Mouse (Mus musculus): ENCODE data around the gene Spata32. TPM values are rescaled to one million over a fixed set of nuclear protein-coding genes. Genes with fewer than 3 reads are reported as not detected.
A peak's percentile ranks its signal among the peaks of the same experiment; 100 is the strongest.

The Spata32 gene
- total RNA-seq, 2 experiments from 2014 or later, result not detected

DNA sequence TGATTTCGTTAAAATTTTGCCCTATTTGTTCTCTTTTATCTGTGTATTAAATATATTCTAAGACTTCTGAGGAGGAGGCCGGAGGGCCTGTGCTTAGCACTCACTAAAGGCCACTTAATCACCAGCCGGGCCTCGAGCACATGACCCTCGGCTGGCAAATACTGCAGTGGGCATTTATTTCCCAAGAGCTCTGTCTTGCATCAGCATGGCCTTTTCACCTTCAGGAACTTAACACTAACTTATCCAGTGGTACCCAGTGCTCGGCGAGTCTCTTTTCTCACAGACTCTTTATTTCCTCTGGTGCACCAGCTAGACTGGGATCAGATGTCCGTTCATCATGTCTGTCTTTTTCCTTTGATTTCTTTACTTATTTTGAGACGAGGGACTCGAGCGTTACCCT is 57.5 kb downstream of the Spata32 start:
- no peak for ATAC-seq (replicated peaks; ENCODE audit: low FRiP score, poor library complexity, severe bottlenecking)

GRCm38 (mm10) chr11:103158621-103159478 is 59.4 kb downstream of the Spata32 start:
- ATAC-seq (replicated peaks; ENCODE audit: low FRiP score, poor library complexity, severe bottlenecking), result peak; percentile 94

Other genes starting within 250 kb of the Spata32 start
- 17.8 and 31.3 TPM in 2 replicates for gene Nmt1, start 190.2 kb downstream of the Spata32 start, total RNA-seq (2015; ENCODE audit: low replicate concordance)
- gene Nmt1, start 190.2 kb downstream of the Spata32 start, total RNA-seq (2017; ENCODE audit: low replicate concordance), result 16.9 and 17.3 TPM in 2 replicates
- 16.3 and 25.5 TPM in 2 replicates for gene Dcakd, start 190.1 kb downstream of the Spata32 start, total RNA-seq (2015; ENCODE audit: low replicate concordance)
- gene Dcakd, start 190.1 kb downstream of the Spata32 start, total RNA-seq (2017; ENCODE audit: low replicate concordance), result 6.8 and 26.4 TPM in 2 replicates
- gene Plcd3, start 116.8 kb downstream of the Spata32 start, total RNA-seq (2015; ENCODE audit: low replicate concordance), result not detected in 2 replicates
- 0.70 and 1.0 TPM in 2 replicates for gene Plcd3, start 116.8 kb downstream of the Spata32 start, total RNA-seq (2017; ENCODE audit: low replicate concordance)
- 6.7 and 15.3 TPM in 2 replicates for gene Acbd4, start 116.8 kb downstream of the Spata32 start, total RNA-seq (2015; ENCODE audit: low replicate concordance)
- 25.0 TPM in 2 replicates for gene Acbd4, start 116.8 kb downstream of the Spata32 start, total RNA-seq (2017; ENCODE audit: low replicate concordance)
- gene Hexim1, start 102.2 kb downstream of the Spata32 start, total RNA-seq (2015; ENCODE audit: low replicate concordance), result 14.8 and 15.9 TPM in 2 replicates
- gene Hexim1, start 102.2 kb downstream of the Spata32 start, total RNA-seq (2017; ENCODE audit: low replicate concordance), result 27.9 and 36.7 TPM in 2 replicates
- 0.96 and 3.1 TPM in 2 replicates for gene Hexim2, start 86.0 kb downstream of the Spata32 start, total RNA-seq (2015; ENCODE audit: low replicate concordance)
- 2.4 and 9.5 TPM in 2 replicates for gene Hexim2, start 86.0 kb downstream of the Spata32 start, total RNA-seq (2017; ENCODE audit: low replicate concordance)
- gene Fmnl1, start 47.3 kb downstream of the Spata32 start, total RNA-seq (2015; ENCODE audit: low replicate concordance), result 70.7 and 93.0 TPM in 2 replicates
- gene Fmnl1, start 47.3 kb downstream of the Spata32 start, total RNA-seq (2017; ENCODE audit: low replicate concordance), result 8.6 and 16.9 TPM in 2 replicates
- not detected in 2 replicates for gene 1700023F06Rik, start 9.9 kb downstream of the Spata32 start, total RNA-seq (2015; ENCODE audit: low replicate concordance)
- gene 1700023F06Rik, start 9.9 kb downstream of the Spata32 start, total RNA-seq (2017; ENCODE audit: low replicate concordance), result not detected in 2 replicates
- gene Map3k14, start 49.0 kb upstream of the Spata32 start, total RNA-seq (2015; ENCODE audit: low replicate concordance), result 1.5 and 2.7 TPM in 2 replicates
- 2.8 and 4.3 TPM in 2 replicates for gene Map3k14, start 49.0 kb upstream of the Spata32 start, total RNA-seq (2017; ENCODE audit: low replicate concordance)
- 5.6 and 7.9 TPM in 2 replicates for gene Arhgap27, start 145.3 kb upstream of the Spata32 start, total RNA-seq (2015; ENCODE audit: low replicate concordance)
- 4.9 and 5.7 TPM in 2 replicates for gene Arhgap27, start 145.3 kb upstream of the Spata32 start, total RNA-seq (2017; ENCODE audit: low replicate concordance)
- gene Plekhm1, start 194.3 kb upstream of the Spata32 start, total RNA-seq (2015; ENCODE audit: low replicate concordance), result 27.9 and 36.4 TPM in 2 replicates
- 25.6 and 25.7 TPM in 2 replicates for gene Plekhm1, start 194.3 kb upstream of the Spata32 start, total RNA-seq (2017; ENCODE audit: low replicate concordance)

Measured in erythroblast, adult 5-6 weeks (primary cell).